Mouse (Mus musculus) intestine, embryonic 16.5 days (tissue): ENCODE measurements around the gene Abhd14a. TPM values are rescaled to one million over a fixed set of nuclear protein-coding genes. Genes with fewer than 3 reads are reported as not detected.

Experiments used
- ATAC-seq: fragments of 200-750 bp; cut with Nextera tagmentation; 2 replicates; pipeline ENCODE4 v1.8.0; 2017; ENCODE audit warnings: moderate TSS enrichment, moderate library complexity
- H3K27ac ChIP-seq: fragments of 300-500 bp; sonication (generic); 2 replicates; pipeline ENCODE4 v1.5.1; 2014; ENCODE audit warnings: mild to moderate bottlenecking, low read length
- H3K27me3 ChIP-seq: fragments of 300-500 bp; sonication (generic); replicated peaks from 2 replicates; pipeline ENCODE4 v1.6.1; 2014; ENCODE audit warnings: low read length, control low read depth, mixed read lengths; ENCODE audit not compliant: control insufficient read depth, insufficient read depth
- H3K36me3 ChIP-seq: fragments of 300-500 bp; sonication (generic); 2 replicates; pipeline ENCODE4 v1.6.1; 2014; ENCODE audit warnings: low read length, control low read depth; ENCODE audit not compliant: control insufficient read depth, insufficient read depth
- H3K4me1 ChIP-seq: fragments of 300-500 bp; sonication (generic); 2 replicates; pipeline ENCODE4 v1.6.1; 2014; ENCODE audit warnings: low read length, control low read depth, mixed read lengths; ENCODE audit not compliant: control insufficient read depth, insufficient read depth
- H3K4me2 ChIP-seq: fragments of 300-500 bp; sonication (generic); 2 replicates; pipeline ENCODE4 v1.6.1; 2014; ENCODE audit warnings: low read depth, low read length, control low read depth
- H3K4me3 ChIP-seq: fragments of 300-500 bp; sonication (generic); 2 replicates; pipeline ENCODE4 v1.5.1; 2014; ENCODE audit warnings: mild to moderate bottlenecking, low read length
- H3K9ac ChIP-seq: fragments of 300-500 bp; sonication (generic); 2 replicates; pipeline ENCODE4 v1.6.1; 2014; ENCODE audit warnings: low read depth, low read length
- H3K9me3 ChIP-seq: fragments of 300-500 bp; sonication (generic); 2 replicates; pipeline ENCODE4 v1.6.1; 2016; ENCODE audit warnings: low read length, control low read depth; ENCODE audit not compliant: control insufficient read depth
- WGBS: fragments of 180-500 bp; shearing (Covaris S2); extraction: QIAGEN DNeasy Blood & Tissue Kit; methylation state at CpG from one replicate; pipeline ENCODE4 v1.1.7; 2014; 5-methylcytosine and 5-hydroxymethylcytosine counted together
- polyA plus RNA-seq: library from polyadenylated mRNA; unstranded; fragments of >200 nt; fragmentation: Nextera tagmentation; extraction: Ambion mirVana; gene quantifications from 2 replicates; pipeline ENCODE4 v1.2.1, GENCODE M21; 2015

Abhd14a gene
- polyA plus RNA-seq, 1 experiment from 2014 or later, result 52.0 TPM

DNA sequence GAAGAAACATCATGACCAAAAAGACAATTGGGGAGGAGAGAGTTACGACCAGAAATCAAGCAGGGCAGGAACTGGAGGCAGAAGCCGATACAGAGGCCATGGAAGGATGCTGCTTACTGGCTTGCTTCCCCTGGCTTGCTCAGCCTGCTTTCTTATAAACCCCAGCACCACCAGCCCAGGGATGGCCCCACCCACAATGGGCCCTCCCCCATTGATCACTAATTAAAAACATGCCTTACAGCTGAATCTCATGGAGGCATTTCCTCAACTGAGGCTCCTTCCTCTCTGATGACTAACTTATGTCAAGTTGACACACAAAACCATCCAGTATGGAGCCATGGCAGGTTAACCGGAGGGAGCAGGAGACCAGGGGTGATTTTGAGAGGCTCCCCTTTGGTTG lies 47.7 kb downstream of the Abhd14a start:
- Histone ChIP-seq H3K4me1 (peaks cover 12% of the 10 kb centered on the region), H3K27me3 (no peaks in the 10 kb centered on the region), H3K9ac (no peak overlapping the region), H3K36me3 (no peaks in the 10 kb centered on the region), H3K9me3 (no peaks in the 10 kb centered on the region), H3K4me3 (no peak overlapping the region), H3K27ac (no peak overlapping the region), H3K4me2 (no peak overlapping the region)
- ATAC-seq, result no peak
- 85% methylated on average over 3 of the region's 3 CpGs for WGBS

- peak; percentile 56 for ATAC-seq
- H3K4me1 ChIP-seq, result peaks cover 18% of the 10 kb centered on the region
- no peak overlapping the region for H3K27ac ChIP-seq
- H3K4me2 ChIP-seq, result no peak overlapping the region
- no peaks in the 10 kb centered on the region for H3K36me3 ChIP-seq
- WGBS, result 62% methylated on average over 9 of the region's 9 CpGs
- no peaks in the 10 kb centered on the region for H3K9me3 ChIP-seq
- no peak overlapping the region for H3K9ac ChIP-seq
- H3K4me3 ChIP-seq, result no peak overlapping the region
- H3K27me3 ChIP-seq, result no peaks in the 10 kb centered on the region
Measured at GRCm38 (mm10) chr9:106398667-106399311, 48.7 kb downstream of the Abhd14a start.

DNA sequence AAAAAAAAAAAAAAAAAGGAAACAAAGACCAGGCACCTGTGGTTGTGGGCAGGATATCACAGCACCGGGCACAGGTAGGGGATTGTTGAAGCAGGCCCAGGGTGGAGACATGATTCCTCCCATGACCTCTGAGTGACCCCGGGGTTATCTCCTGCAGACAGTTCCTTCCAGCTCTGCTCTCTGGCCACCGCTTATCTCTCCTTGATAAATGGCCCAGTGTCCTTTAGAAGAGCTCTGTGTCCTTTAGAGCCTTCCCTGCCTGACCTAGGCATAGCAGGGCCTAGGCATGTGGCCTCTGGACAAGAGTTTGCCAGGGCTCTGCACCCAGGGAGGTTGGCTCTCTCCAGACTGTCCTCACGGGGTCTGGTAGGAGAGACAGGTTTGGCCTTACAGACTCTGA lies 49.7 kb downstream of the Abhd14a start:
- Histone ChIP-seq H3K9me3 (no peaks in the 10 kb centered on the region), H3K27me3 (no peaks in the 10 kb centered on the region), H3K27ac (no peak overlapping the region), H3K9ac (no peak overlapping the region), H3K4me1 (peaks cover 18% of the 10 kb centered on the region), H3K36me3 (no peaks in the 10 kb centered on the region), H3K4me3 (no peak overlapping the region), H3K4me2 (no peak overlapping the region)
- 61% methylated on average over 4 of the region's 4 CpGs for WGBS
- no peak; the same call in 1 of the 2 replicates for ATAC-seq

DNA sequence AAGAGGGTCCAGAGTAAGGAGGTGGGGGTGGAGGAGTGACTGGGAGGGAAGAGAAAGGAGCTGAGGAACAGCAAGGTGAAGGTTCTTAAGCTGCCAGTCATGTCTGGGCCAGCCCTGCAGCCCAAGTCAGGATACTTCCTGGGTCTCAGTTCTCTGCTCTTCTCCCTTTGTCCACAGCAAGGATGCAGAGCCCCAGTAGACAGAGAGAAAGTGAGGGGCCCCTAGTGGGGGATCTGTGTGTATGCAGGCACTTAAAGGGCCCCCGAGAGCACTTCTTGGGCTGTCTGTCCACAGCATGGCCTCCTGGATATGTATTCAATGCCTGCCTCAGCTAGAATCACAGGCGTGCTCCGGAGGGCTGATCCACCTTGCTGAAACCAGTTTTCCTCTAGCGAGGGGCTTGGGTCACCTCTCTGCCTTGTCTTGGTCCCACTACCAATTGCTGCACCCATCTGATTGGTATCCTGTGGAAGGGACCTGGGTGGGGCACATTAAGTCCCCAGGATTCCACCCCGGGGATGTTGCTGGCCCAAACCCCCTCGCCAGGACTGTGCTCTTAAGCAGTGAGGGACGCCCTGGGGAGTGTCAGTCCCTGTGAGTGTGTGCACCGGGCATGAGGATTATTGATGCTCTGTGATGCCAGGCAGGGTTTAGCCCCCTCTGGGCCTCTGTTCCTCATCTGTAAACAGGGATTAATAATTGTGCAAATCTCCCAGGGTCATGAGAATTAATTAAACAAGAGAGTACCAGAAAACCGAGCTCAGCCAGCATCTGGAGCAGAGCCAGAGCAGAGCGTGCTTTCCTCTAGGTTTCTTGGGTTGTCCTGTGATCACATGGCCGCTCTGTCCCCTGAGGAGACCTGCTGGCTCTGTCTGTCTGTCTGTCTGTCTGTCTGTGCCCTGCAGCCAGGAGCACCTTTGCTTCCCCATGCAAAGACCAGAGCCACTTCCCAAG lies 52.6 kb downstream of the Abhd14a start:
- 48% methylated on average over 11 of the region's 11 CpGs for WGBS
- Histone ChIP-seq H3K27me3 (no peaks in the 10 kb centered on the region), H3K27ac (no peak overlapping the region), H3K36me3 (no peaks in the 10 kb centered on the region), H3K9ac (peak overlapping the region; percentile 27; the same call in 1 of the 2 replicates), H3K4me3 (no peak overlapping the region), H3K9me3 (no peaks in the 10 kb centered on the region), H3K4me2 (no peak overlapping the region), H3K4me1 (peaks cover 18% of the 10 kb centered on the region)
- no peak for ATAC-seq

GRCm38 (mm10) chr9:106393548-106393947 lies 53.9 kb downstream of the Abhd14a start:
- no peaks in the 10 kb centered on the region for H3K9me3 ChIP-seq

GRCm38 (mm10) chr9:106392828-106393527 lies 54.5 kb downstream of the Abhd14a start:
- no peak overlapping the region for H3K27ac ChIP-seq
- WGBS, result 59% methylated on average over 11 of the region's 11 CpGs
- no peaks in the 10 kb centered on the region for H3K36me3 ChIP-seq
- no peaks in the 10 kb centered on the region for H3K27me3 ChIP-seq
- no peaks in the 10 kb centered on the region for H3K9me3 ChIP-seq
- peaks cover 13% of the 10 kb centered on the region for H3K4me1 ChIP-seq
- peak; percentile 17; the same call in 1 of the 2 replicates for ATAC-seq
- H3K4me2 ChIP-seq, result no peak overlapping the region
- H3K4me3 ChIP-seq, result no peak overlapping the region
- H3K9ac ChIP-seq, result no peak overlapping the region

More at GRCm38 (mm10) chr9:106393548-106393947, 53.9 kb downstream of the Abhd14a start:
- no peak overlapping the region for H3K9ac ChIP-seq
- no peak overlapping the region for H3K4me2 ChIP-seq
- ATAC-seq, result no peak
- no peaks in the 10 kb centered on the region for H3K27me3 ChIP-seq
- 90% methylated on average over 8 of the region's 8 CpGs for WGBS
- H3K36me3 ChIP-seq, result no peaks in the 10 kb centered on the region
- no peak overlapping the region for H3K4me3 ChIP-seq
- H3K27ac ChIP-seq, result no peak overlapping the region
- H3K4me1 ChIP-seq, result peaks cover 13% of the 10 kb centered on the region

Other genes with a start within 250 kb of the Abhd14a start
- 23.4 and 26.3 TPM in 2 replicates for gene Ppm1m, start 247.9 kb downstream of the Abhd14a start, polyA plus RNA-seq
- gene Twf2, start 244.6 kb downstream of the Abhd14a start, polyA plus RNA-seq, result 48.6 and 50.0 TPM in 2 replicates
- 0.04 and 0.05 TPM in 2 replicates for gene Tlr9, start 225.1 kb downstream of the Abhd14a start, polyA plus RNA-seq
- gene Alas1, start 199.0 kb downstream of the Abhd14a start, polyA plus RNA-seq, result 129 and 131 TPM in 2 replicates
- 27.0 and 29.1 TPM in 2 replicates for gene Poc1a, start 166.6 kb downstream of the Abhd14a start, polyA plus RNA-seq
- 4.8 and 6.3 TPM in 2 replicates for gene Dusp7, start 79.0 kb downstream of the Abhd14a start, polyA plus RNA-seq
- gene Rpl29, start 18.2 kb downstream of the Abhd14a start, polyA plus RNA-seq, result 866 and 931 TPM in 2 replicates
- gene Acy1, start 9.4 kb downstream of the Abhd14a start, polyA plus RNA-seq, result 59.8 and 59.9 TPM in 2 replicates
- 34.3 and 34.4 TPM in 2 replicates for gene Abhd14b, start 219 bp downstream of the Abhd14a start, polyA plus RNA-seq
- gene Pcbp4, start 5.6 kb upstream of the Abhd14a start, polyA plus RNA-seq, result 30.5 and 32.6 TPM in 2 replicates
- gene Gpr62, start 18.3 kb upstream of the Abhd14a start, polyA plus RNA-seq, result 0.11 TPM in 2 replicates
- 45.9 and 52.0 TPM in 2 replicates for gene Rrp9, start 28.3 kb upstream of the Abhd14a start, polyA plus RNA-seq
- gene Parp3, start 29.3 kb upstream of the Abhd14a start, polyA plus RNA-seq, result 3.0 TPM in 2 replicates
- gene Iqcf1, start 52.3 kb upstream of the Abhd14a start, polyA plus RNA-seq, result not detected in 2 replicates
- gene Iqcf5, start 66.9 kb upstream of the Abhd14a start, polyA plus RNA-seq, result not detected in 2 replicates
- not detected in 2 replicates for gene Iqcf3, start 114.0 kb upstream of the Abhd14a start, polyA plus RNA-seq
- not detected in 2 replicates for gene Iqcf4, start 123.3 kb upstream of the Abhd14a start, polyA plus RNA-seq
- gene Iqcf6, start 178.9 kb upstream of the Abhd14a start, polyA plus RNA-seq, result not detected in 2 replicates
- gene Grm2, start 208.4 kb upstream of the Abhd14a start, polyA plus RNA-seq, result not detected in 2 replicates
- 66.4 and 74.0 TPM in 2 replicates for gene Tex264, start 238.2 kb upstream of the Abhd14a start, polyA plus RNA-seq